Mouse (Mus musculus) lung, postnatal 4 days (tissue): Measurements from ENCODE around the gene Pdzd9.
"Not testable (repeated sequence)": the region's sequence is repeated elsewhere in the genome, so short reads cannot be mapped to it uniquely, and the experiment has no call there.

Experiments used
- DNase-seq, 2 experiments: peaks; one replicate each; pipeline ENCODE4 v3.0.0; 2021

Pdzd9 gene

GRCm38 (mm10) chr7:120670153-120670875 is at the start of gene Pdzd9:
TSS of gene Pdzd9 (minus strand) at chr7:120670343.
- DNase-seq: peak; percentile 67 to 79

DNA sequence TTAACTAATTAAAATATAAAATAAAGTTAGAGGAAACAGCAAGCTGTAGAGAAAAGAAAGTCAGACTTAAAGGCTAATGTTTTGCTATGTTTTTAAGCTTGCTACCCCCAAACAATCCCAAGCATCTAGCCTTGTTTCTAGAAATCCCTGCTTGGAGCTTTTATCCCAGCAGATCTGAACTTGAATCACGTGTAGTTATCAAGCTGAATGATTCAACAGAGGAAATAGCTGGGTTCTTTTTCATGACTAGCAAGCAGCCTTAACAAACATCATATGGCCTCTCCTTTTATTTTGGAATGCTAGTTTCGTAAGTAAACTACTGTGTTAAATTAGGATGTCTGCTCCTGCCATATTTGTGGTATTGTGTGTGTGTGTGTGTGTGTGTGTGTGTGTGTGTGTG is 47.1 kb upstream of the Pdzd9 start:
- DNase-seq: no peak

GRCm38 (mm10) chr7:120713951-120714350 is 43.8 kb upstream of the Pdzd9 start:
- DNase-seq: not testable (repeated sequence)

DNA sequence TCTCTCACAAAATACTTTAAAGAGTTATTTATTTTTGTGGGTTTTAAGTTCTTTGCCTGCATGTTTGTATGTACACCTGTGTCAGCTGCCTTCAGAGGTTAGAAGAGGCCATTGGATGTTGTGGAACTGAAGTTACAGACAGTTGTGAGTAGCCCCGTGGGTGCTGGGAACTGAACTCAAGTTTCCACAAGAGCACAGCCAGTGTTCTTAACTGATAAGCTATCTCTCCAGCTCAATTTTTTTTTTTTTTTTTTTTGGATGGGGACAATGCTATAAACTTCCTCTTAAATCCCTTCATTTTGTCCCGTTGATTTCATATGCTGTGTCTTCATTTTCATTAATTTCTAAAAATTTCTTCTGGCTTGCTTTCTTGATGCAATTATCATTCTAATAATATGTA is 43.1 kb upstream of the Pdzd9 start:
- DNase-seq: no peak

GRCm38 (mm10) chr7:120712071-120712470 is 41.9 kb upstream of the Pdzd9 start:
- no peak for DNase-seq

GRCm38 (mm10) chr7:120703888-120704287 is 33.7 kb upstream of the Pdzd9 start:
- DNase-seq: no peak

DNA sequence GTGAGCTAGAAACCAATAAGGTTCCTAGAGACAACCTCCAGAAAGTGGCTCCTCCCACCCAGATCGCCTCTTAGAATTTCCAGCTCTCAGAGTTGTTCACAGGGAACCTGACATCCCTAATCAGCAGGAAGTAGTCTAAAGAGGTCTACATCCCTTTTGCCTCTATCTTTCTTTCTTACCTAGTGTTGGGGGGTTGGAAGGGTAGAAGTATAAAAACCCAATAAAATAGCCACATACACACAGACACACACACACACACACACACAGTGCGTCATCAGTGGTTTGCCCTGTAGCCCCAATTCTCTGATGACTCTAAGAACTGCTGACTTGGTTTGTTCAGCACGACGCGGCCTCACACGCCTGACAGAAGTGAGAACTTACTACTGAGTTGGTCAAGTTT is 29.4 kb upstream of the Pdzd9 start:
- no peak for DNase-seq

- no peak for DNase-seq
Observed at GRCm38 (mm10) chr7:120696331-120696730, 26.2 kb upstream of the Pdzd9 start.

DNA sequence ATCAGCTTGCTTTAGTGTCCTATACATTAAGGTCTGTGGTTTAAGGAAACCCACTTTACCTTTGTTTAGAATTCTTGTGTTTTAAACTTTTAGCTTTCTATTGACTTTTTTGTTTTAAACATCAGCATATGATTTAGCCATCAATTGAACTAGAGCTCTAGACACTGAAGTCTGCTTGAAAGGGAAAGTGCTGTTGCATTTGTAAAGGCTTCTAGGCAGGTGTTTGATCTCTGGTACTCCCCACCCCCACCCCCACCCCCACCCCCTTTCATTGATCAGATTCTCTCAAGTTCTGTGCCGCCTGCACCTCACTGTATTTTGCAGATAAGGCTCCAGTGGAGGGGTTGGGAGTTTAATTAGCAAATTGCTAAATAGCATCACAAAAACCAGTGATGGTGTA is 25.5 kb upstream of the Pdzd9 start:
- no peak for DNase-seq

GRCm38 (mm10) chr7:120695196-120695595 is 25.1 kb upstream of the Pdzd9 start:
- no peak for DNase-seq

- DNase-seq: no peak
Observed at GRCm38 (mm10) chr7:120693831-120694375, 23.8 kb upstream of the Pdzd9 start.

DNA sequence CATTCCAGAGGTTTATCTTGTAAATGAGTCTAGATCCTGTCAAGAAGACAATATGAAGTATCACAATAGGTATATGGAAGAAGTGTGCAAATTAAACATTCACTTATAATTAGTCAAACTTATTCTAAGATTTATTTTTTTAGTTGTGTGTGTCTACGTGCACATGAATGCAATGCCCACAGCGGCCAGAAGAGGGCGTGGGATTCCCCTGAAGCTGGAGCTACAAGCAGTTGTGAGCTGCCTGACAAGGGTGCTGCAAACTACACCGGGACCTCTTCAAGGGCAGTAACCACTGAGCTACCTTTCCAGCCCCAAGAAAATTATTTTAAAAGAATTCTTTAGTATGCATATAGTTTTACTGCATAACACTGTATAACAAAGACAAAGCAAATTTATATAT is 20.5 kb upstream of the Pdzd9 start:
- no peak for DNase-seq

DNA sequence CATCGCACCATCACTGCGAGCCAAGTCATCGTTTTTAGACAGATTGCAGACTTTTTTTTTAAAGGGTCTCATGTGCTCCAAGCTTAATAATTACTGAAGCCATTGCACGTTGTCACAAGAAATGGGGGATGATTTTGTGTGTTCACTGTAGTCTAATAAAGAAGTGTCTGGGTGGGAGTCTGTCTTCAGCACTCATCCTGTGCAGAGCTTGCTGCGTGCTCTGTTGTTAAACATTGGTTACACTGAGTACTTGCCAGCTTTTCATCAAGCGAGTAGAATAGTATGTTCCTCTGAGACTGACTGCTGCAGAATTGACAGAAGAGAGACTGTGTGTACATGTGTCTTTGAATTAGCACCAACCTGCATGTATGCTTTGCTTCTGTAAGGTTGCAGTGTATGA is 15.1 kb upstream of the Pdzd9 start:
- DNase-seq: no peak

GRCm38 (mm10) chr7:120684731-120685161 is 14.6 kb upstream of the Pdzd9 start:
- DNase-seq: peak in 1 of 2 experiments; percentile 31

DNA sequence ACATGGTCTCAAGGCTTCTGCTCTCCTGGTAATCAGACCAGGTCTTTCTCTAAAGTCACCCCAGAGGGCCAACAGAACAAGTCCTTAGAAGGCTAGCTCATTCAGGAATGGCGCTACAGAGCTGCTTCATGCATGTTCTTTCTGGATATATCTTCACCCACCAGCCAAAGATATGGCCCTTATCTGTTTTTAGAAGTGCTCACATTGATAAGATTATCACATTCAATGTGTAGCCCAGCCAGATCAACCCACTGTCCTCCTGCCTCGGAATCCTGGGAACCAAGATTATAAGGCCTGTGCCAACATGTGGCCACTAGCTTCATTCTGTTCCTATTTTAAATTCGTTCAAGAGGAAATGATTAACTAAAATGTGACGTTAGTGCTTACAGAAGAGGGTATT is 11.9 kb upstream of the Pdzd9 start:
- DNase-seq: no peak

DNA sequence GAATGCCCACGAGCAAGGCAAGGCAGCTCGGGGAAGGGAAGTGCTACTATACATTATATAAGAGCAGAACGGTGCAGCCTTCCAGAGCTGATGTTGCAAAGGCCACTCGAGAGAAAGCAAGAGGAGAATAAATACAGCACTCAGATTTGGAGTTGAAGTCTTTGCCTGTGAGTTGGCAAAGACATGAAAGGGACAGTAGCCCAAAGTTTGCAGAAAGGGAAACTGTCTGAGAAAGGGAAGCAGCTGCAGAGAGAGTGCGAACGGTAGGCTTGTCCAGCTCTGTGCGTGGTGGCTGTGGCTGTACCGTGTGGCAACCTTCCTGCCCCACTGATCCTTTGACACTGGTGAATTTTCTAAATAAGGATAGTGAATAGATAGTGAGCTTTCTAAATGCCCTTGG is 8.9 kb upstream of the Pdzd9 start:
- peak; percentile 9 to 25 for DNase-seq

DNA sequence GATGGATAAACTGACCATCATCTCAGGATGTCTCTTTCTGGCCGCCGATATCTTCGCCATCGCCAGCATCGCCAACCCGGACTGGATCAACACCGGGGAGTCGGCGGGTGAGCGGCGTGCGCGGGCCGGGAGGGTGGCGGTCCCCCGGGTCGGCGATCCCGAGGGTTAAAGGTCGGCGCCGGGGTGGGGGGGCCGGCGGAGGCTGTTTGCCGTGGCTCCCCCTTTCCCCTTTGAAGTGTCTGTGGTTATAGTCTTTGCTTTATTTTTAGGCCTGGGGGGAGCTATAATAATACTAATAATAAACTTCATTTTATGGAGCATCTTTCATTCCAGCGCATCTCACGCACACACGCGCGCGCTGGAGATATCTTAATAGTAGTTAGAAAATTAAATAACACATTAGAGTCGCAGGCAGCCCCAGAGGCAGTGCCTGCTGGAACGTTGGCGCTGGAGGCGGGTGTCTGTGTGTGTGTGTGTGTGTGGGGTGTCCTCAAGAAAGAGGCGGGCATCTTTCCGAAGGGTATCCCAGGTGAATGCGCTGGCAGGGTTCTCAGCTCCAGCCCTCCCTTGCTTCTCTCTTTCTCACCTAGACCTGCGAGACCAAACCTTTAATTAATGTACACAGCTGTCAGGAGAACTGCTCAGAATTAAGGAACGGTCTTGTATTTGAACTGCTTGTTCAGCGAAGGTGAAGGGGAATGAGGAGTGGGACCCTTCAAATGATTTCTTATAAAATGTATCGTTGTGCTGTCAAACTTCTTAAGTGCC is 7.8 kb upstream of the Pdzd9 start:
- DNase-seq: peak; percentile 34 to 57

GRCm38 (mm10) chr7:120677001-120677643 is 7.0 kb upstream of the Pdzd9 start, which contains the start of gene Mosmo:
TSS of gene Mosmo (plus strand) at chr7:120677618.
- DNase-seq: peak; percentile 83 to 84

DNA sequence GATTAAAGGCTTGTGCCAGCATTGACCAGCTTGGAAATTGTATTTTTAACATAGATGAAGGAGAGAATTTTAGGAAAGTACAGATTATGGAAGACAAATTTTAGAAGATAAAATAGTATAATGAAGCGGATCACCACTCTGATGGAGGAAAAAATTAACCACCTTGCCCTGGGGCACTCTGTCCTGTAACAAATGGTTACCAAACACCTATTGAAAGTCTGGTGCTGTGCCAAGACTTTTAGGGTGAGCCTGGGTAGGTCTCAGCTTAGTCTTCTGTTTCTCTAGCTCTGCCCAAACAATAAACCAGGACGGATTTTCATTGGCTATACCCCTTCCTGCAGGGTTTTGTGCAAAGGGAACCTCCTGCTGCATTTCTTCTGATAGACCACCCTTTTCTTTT is 1.1 kb upstream of the Pdzd9 start:
- DNase-seq: no peak

DNA sequence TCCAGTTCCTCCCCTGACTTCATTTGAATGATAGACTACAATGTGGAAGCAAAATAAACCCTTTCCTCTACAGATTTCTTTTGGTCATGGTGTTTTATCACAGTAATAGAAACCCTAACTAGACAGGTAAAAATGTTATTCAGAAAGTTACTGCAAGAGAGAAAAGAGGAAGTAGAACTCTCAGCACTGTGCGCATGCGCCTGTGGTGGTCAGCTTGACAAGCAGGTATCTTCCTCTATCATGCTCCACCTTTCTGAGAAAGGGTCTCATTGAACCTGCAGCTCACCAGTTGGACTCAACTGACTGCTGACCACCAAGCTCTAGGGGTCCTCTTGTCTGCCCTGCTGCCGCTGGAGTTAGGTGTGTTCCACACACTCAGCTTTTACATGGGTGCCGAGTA is 8.1 kb downstream of the Pdzd9 start:
- DNase-seq: no peak

DNA sequence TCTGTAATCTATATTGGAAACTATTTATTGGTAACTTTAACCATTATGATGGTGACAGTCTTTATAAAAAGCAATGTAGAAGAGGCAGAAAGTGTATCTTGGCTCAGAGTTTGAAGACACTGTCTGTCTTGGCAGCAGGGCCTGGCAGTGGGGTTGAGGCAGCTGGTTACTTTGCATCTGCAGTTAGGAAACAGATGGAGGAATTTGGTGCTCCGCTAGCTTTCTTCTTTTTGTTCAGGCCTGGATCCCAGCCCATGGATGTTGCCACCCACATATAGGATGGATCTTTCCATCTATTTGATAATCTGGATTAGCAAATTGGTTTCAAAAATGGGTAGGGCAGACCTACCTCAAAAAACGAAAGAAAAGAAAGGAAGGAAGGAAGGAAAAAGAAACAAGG is 22.3 kb downstream of the Pdzd9 start:
- DNase-seq: no peak

GRCm38 (mm10) chr7:120643217-120643616 is 26.9 kb downstream of the Pdzd9 start:
- DNase-seq: no peak

DNA sequence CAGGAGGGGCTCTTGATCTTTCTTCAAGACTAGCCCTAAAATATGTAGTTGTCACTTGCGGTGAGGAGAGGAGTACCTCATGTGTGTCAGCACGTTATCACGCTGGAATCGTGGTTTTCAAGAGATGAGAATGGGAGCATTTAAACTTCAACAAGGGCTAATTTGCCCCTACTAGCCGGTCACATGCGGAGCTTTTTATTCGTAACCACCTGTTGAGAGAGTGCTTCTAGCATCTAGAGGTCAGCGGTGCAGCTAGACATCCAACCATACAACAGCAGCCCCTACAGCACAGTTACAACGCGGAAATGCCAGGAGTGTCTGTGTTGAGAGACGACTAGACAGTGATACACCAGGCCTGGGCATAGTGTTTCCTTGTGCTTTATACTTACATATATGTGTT is 34.3 kb downstream of the Pdzd9 start:
- DNase-seq: no peak
